Mouse (Mus musculus) right cerebral cortex, adult 2 months (tissue): ENCODE results near the gene Npas3.

ENCODE experiments used
- DNase-seq, 2 experiments: peaks; one replicate each; pipeline ENCODE4 v3.0.0; 2021 to 2022; ENCODE audit warnings: low spot score in 2 of 2

The Npas3 gene

DNA sequence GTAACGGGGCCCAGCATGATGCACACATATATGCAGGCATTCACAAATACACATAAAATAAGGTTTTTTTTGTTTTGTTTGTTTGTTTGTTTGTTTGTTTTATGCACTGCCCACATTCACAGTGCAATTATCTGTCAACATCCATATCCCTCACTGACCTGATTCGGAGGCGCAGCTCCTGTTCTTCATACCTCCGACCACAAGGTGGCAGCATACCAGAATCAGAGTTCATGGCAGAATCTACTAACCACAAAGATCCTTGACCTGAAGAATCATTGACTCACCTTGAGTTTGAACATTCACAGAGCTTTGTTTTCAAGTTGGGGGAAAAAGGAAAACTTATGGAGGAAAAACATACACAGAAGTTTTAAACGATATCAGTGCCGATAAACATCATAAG is 743.9 kb downstream of the Npas3 start:
- no peak for DNase-seq

GRCm38 (mm10) chr12:53995710-53996109 is 747.2 kb downstream of the Npas3 start:
- no peak for DNase-seq

GRCm38 (mm10) chr12:53997141-53997540 is 748.7 kb downstream of the Npas3 start:
- no peak for DNase-seq

GRCm38 (mm10) chr12:53999647-54000637 is 751.5 kb downstream of the Npas3 start:
- DNase-seq: no peak

- no peak for DNase-seq
Observed at GRCm38 (mm10) chr12:54002496-54002895, 754.0 kb downstream of the Npas3 start.

DNA sequence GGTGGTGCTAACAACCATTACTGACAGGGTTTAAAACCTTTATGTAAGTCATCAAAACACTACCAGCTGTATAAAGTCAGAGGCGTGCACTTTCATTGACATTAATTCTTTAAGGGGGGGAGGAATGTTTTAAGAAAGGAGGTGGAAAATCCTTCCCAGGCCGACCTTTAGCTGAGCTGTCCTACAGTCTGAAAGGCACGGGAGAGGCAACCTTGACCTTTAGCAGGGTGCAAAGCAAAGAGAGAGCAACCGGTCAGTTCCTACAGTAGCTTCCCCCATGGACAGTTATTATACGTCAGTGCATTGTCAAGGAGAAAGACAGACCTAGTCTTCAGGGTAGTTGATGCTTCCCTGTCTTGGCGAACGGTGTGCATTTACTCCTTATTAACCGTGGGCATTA is 756.1 kb downstream of the Npas3 start:
- DNase-seq: no peak

DNA sequence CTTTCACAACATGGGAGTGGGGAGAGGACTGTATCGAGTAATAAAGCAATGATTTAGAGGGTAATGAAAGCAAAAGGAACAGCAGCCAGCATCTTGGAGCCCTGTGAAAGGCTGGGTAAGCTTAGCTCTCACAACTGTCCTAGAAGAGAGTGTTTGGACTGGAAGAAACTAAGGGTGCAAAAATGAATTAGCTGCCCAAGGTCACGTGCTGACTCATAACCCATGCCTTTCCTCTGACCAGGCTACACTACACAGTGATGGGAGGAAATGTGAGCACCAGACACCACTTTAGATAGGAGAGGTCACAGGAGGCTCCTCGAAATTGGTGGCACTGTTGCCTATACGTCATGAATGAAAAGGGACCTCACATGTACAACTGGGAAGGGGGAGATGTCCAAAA is 757.1 kb downstream of the Npas3 start:
- DNase-seq: no peak

GRCm38 (mm10) chr12:54015304-54015703 is 766.8 kb downstream of the Npas3 start:
- no peak for DNase-seq

DNA sequence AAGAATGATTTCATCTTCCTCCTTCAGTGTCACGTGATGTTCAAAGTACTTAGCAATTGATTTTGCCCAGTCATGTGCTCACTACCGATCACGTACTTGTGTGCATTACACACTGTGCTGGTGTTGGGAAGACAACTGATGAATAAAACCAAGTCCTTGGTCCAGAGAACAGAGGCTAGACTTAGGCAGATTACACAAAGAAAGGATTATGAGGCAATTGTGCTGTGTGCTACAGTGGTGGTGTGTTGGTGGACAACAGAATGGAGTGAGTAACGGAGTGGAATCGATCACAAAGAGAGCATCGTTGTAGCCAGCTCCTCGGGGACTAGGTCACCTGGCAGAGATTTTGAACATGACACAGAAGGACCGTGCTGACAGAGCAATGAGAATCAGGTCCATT is 769.5 kb downstream of the Npas3 start:
- no peak for DNase-seq

DNA sequence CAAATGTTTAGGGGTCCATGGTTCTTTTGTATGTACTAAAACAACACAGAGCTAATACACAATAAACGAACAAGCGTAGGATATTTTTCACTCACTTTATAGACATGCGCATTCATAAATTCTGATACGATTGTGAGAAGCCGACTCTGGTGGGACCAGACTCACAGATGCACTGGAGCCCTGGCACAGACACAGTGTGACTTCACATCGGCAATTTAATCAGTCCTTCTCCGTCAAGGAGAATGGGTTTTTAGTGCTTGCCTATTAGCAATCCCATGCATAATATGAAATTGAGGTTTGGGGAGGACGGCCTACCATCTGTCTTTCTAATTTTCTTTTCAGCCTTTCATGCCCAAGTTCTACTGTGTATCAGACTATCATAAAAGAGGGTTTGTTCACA is 771.5 kb downstream of the Npas3 start:
- no peak for DNase-seq

DNA sequence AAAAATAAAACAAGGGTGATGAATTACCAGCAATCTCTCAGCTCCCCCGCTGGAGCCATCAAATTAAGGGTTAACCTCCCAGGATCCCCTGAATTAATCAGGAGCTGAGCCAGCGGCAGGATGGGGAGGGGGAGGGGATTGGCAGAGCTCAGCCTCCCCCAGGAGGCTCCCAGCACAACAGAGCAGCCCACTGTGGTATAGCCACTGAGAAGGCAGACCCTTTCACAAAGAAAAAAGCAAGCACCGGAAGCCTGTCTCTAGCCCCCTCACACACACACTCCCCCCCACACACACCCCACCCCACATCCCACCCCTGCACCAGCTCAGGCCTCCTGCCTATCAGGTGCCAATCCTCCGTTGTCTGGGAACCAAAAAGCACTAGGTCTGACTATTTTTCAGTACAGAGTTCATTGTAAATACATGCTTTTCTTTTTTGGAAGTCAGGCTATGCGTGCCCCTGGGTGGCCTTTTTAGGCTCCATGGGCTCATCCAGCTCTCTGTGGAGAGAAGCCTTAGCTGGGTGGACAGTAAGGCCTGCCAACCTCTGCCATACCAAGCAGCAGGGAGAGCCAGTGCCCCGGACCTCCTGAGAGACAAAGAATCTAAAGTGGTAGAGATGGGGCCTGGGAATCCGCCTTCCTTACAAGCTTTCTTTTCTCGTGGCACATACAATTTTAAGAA is 786.3 kb downstream of the Npas3 start:
- DNase-seq: no peak

DNA sequence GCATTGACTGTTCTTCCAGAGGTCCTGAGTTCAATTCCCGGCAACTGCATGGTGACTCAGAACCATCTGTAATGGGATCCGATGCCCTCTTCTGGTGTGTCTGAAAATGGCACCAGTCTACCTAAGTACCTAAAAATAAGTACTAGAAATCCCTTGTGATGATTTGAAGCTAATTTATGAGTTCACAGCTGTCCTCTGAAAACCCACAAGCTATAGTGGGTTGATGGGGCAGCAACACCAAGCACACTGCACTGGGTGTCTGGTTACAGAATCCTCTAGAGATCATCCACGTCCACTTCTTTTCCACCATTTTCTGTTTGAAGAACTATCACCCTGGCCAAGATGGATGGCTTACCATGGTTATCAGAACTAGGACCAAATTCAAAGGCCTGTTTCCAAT is 789.1 kb downstream of the Npas3 start:
- DNase-seq: no peak

DNA sequence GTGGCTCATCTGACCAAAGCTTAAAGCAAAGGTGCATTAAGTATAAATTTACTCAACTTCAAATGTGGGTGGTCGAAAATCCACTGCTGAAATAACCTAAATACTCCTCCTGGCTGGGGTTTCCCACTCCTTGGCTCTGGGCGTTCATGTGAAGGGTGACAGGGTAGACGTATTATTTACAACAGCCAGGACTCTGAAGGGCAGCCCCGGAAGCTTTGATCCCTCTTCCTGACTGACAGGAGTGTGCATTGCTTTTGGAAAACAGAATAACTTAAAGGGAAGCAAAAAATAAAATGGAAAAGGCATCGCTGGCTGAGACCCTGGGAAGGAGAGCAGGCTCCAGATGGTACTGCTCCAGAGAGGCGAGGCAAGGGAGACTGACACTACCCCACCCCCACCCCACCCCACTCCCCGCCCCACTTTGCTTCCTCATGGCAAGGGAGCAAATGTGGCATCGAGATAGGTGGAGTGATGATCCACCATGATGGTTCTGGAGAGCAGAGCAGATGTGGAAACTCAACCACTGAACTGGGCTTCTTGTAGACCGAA is 794.6 kb downstream of the Npas3 start:
- DNase-seq: no peak

GRCm38 (mm10) chr12:54044606-54045334 is 796.3 kb downstream of the Npas3 start:
- DNase-seq: no peak

DNA sequence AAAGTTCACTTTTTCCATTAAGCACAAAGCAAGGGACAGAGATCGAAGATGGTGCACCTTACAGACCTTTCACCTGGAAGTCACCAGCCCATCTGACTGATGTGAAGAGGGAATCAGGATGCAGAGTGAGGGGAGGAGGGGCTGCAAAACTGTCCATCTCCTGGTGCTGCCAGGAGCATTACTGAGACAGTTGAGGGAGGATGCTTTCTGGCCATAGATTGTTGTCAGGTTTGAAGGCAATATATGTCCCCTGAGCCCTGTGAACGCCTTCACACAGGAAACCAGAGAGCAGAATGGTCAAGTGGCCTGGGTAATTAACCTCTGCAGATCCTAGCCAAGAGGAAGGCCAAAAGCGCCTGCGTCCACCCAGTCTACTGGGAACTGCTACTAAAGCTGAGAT is 796.9 kb downstream of the Npas3 start:
- no peak for DNase-seq

DNA sequence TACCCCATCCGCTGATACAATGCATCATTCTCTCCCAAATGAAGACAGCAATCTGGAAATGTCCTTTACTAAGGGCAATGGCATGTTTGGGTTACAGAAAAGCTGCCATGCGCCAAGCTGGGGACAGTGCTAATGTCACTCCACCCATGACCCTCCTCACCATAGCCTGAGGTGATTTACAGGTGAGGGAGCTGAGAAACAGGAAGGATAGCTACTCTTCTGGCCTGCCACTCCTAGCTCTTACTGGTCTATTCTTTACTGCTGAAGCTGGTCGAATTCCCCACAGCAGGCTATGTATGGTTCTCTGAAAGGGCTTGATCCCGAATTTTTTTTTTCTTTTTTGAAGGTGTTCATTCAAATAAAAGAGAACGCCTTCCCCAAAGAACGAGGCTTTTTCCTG is 798.3 kb downstream of the Npas3 start:
- no peak for DNase-seq

GRCm38 (mm10) chr12:54048126-54048525 is 799.6 kb downstream of the Npas3 start:
- DNase-seq: no peak

GRCm38 (mm10) chr12:54049926-54050325 is 801.4 kb downstream of the Npas3 start:
- no peak for DNase-seq

- no peak for DNase-seq
Observed at GRCm38 (mm10) chr12:54052939-54053338, 804.5 kb downstream of the Npas3 start.

DNA sequence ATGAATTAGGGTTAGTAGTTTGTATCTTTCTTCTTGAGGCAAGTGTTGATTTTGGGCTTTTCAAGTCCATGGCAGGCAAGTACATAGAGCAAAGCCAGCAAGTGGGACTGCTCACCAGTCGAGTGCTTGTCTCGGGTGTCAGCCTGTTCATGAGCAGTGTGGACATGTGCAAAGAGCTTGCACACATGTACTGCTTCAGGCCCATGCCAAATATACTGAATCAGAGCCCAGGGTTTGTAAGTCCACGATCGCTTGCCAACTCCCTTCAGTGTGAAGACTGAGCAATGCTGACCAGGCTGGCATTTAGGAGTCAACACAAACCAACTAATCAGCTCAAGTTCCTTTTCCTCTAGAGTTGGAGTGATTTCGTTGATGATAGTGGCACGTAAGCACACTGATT is 805.1 kb downstream of the Npas3 start:
- DNase-seq: no peak

DNA sequence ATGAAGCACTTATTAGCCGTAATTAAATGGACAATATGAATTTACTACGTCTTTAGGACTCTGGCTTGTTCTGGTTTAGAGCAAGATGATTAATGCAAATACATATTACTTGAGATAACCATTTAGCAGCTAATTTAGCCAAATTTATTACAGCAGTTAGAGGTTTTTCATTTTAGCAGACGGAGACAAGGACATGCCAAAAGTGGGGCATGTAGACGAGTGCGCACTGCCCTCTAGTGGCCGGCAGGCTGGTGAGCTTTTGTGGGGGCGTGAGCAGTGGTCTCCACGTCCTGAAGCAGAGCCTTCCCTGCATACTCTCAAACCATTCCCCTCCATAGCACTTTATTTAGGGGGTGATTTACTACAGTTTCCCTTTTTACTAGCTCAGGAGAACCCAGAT is 812.3 kb downstream of the Npas3 start:
- DNase-seq: peak; percentile 82 to 86

GRCm38 (mm10) chr12:54061168-54061567 is 812.7 kb downstream of the Npas3 start:
- DNase-seq: no peak
